Mouse (Mus musculus) heart, embryonic 11.5 days (tissue): ENCODE data around the gene Grik1. TPM values are rescaled to one million over a fixed set of nuclear protein-coding genes. Genes with fewer than 3 reads are reported as not detected.

ENCODE experiments used
- ATAC-seq: fragments of 200-750 bp; cut with Nextera tagmentation; replicated peaks from 2 replicates; pipeline ENCODE4 v1.8.0; 2017; ENCODE audit warnings: moderate library complexity; ENCODE audit not compliant: insufficient number of reproducible peaks, low FRiP score, low TSS enrichment
- H3K27ac ChIP-seq: fragments of 300-500 bp; sonication (generic); 2 replicates; pipeline ENCODE4 v1.5.1; 2014; ENCODE audit warnings: mild to moderate bottlenecking, low read depth, low read length
- H3K27me3 ChIP-seq: fragments of 300-500 bp; sonication (generic); 2 replicates; pipeline ENCODE4 v1.6.1; 2014; ENCODE audit warnings: mild to moderate bottlenecking, low read length, mixed read lengths; ENCODE audit not compliant: control insufficient read depth, insufficient read depth
- H3K36me3 ChIP-seq: fragments of 300-500 bp; sonication (generic); 2 replicates; pipeline ENCODE4 v1.6.1; 2014; ENCODE audit warnings: mild to moderate bottlenecking, low read length, moderate library complexity, mixed read lengths; ENCODE audit not compliant: control insufficient read depth, insufficient read depth
- H3K4me1 ChIP-seq: fragments of 300-500 bp; sonication (generic); 2 replicates; pipeline ENCODE4 v1.6.1; 2014; ENCODE audit warnings: low read length; ENCODE audit not compliant: control insufficient read depth, insufficient read depth
- H3K4me2 ChIP-seq: fragments of 300-500 bp; sonication (generic); 2 replicates; pipeline ENCODE4 v1.6.1; 2014; ENCODE audit warnings: mild to moderate bottlenecking, moderate library complexity
- H3K4me3 ChIP-seq: fragments of 300-500 bp; sonication (generic); 2 replicates; pipeline ENCODE4 v1.5.1; 2014; ENCODE audit warnings: low read depth, low read length
- H3K9ac ChIP-seq: fragments of 300-500 bp; sonication (generic); 2 replicates; pipeline ENCODE4 v1.6.1; 2014; ENCODE audit warnings: mild to moderate bottlenecking, low read depth, low read length, moderate library complexity
- H3K9me3 ChIP-seq: fragments of 300-500 bp; sonication (generic); replicated peaks from 2 replicates; pipeline ENCODE4 v1.6.1; 2016; ENCODE audit warnings: low read length; ENCODE audit not compliant: control insufficient read depth
- WGBS: fragments of 180-500 bp; shearing (Covaris S2); extraction: QIAGEN DNeasy Blood & Tissue Kit; methylation state at CpG from one replicate; pipeline ENCODE4 v1.1.7; 2014; ENCODE audit not compliant: insufficient replicate concordance; 5-methylcytosine and 5-hydroxymethylcytosine counted together
- polyA plus RNA-seq: library from polyadenylated mRNA; unstranded; fragments of >200 nt; fragmentation: Nextera tagmentation; extraction: Ambion mirVana; gene quantifications from 2 replicates; pipeline ENCODE4 v1.2.1, GENCODE M21; 2014

The Grik1 gene
- polyA plus RNA-seq, 1 experiment from 2014 or later = 0.82 TPM

- Histone ChIP-seq H3K36me3 (no peaks in the 10 kb centered on the region), H3K9ac (no peak overlapping the region), H3K4me2 (no peak overlapping the region), H3K4me1 (no peaks in the 10 kb centered on the region), H3K27ac (no peak overlapping the region), H3K4me3 (no peak overlapping the region), H3K9me3 (no peaks in the 10 kb centered on the region), H3K27me3 (no peaks in the 10 kb centered on the region)
- WGBS = 75% methylated on average over 10 of the region's 10 CpGs
- no peak for ATAC-seq
Measured at GRCm38 (mm10) chr16:88048121-88048520, 241.9 kb downstream of the Grik1 start.

- no peak overlapping the region for H3K9ac ChIP-seq
- H3K36me3 ChIP-seq = no peaks in the 10 kb centered on the region
- H3K4me3 ChIP-seq = no peak overlapping the region
- no peaks in the 10 kb centered on the region for H3K9me3 ChIP-seq
- 97% methylated on average over 4 of the region's 4 CpGs for WGBS
- no peak overlapping the region for H3K27ac ChIP-seq
- H3K4me2 ChIP-seq = no peak overlapping the region
- H3K4me1 ChIP-seq = no peaks in the 10 kb centered on the region
- no peaks in the 10 kb centered on the region for H3K27me3 ChIP-seq
- no peak for ATAC-seq
Measured at GRCm38 (mm10) chr16:88044321-88044720, 245.7 kb downstream of the Grik1 start.

DNA sequence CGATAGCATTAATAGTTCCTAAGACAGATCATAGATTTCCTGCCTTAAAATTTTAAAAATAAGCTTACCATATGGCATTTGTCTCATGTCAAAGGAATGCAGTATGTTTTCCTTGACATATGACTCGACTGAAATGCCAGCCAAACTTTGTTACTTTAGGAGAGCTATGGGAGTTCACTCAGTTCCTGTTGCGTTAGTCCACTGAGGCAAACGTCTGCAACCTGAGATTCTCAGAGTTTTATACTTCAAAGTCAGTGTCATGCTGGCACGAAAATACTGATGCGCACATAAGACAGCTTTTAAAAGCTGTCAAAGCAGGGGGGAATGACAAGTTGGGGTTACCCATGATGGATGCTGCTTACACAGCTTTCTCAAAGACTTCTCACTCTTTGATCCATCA lies 247.6 kb downstream of the Grik1 start:
- H3K36me3 ChIP-seq = no peaks in the 10 kb centered on the region
- no peak overlapping the region for H3K4me2 ChIP-seq
- WGBS = 43% methylated on average over 6 of the region's 6 CpGs
- no peak for ATAC-seq
- H3K4me3 ChIP-seq = no peak overlapping the region
- no peak overlapping the region for H3K27ac ChIP-seq
- H3K9me3 ChIP-seq = no peaks in the 10 kb centered on the region
- H3K27me3 ChIP-seq = no peaks in the 10 kb centered on the region
- H3K9ac ChIP-seq = no peak overlapping the region
- no peaks in the 10 kb centered on the region for H3K4me1 ChIP-seq

- Histone ChIP-seq H3K4me1 (no peaks in the 10 kb centered on the region), H3K36me3 (no peaks in the 10 kb centered on the region), H3K27me3 (no peaks in the 10 kb centered on the region), H3K9me3 (no peaks in the 10 kb centered on the region), H3K4me3 (no peak overlapping the region), H3K9ac (no peak overlapping the region), H3K4me2 (no peak overlapping the region), H3K27ac (no peak overlapping the region)
- 83% methylated on average over 11 of the region's 11 CpGs for WGBS
- no peak for ATAC-seq
Measured at GRCm38 (mm10) chr16:88038503-88039091, 251.5 kb downstream of the Grik1 start.

- Histone ChIP-seq H3K4me2 (no peak overlapping the region), H3K27ac (no peak overlapping the region), H3K9ac (no peak overlapping the region), H3K36me3 (no peaks in the 10 kb centered on the region), H3K4me3 (no peak overlapping the region), H3K9me3 (no peaks in the 10 kb centered on the region), H3K27me3 (no peaks in the 10 kb centered on the region), H3K4me1 (no peaks in the 10 kb centered on the region)
- WGBS = 65% methylated on average over 2 of the region's 2 CpGs
- ATAC-seq = no peak
Measured at GRCm38 (mm10) chr16:87988805-87989204, 301.3 kb downstream of the Grik1 start.

DNA sequence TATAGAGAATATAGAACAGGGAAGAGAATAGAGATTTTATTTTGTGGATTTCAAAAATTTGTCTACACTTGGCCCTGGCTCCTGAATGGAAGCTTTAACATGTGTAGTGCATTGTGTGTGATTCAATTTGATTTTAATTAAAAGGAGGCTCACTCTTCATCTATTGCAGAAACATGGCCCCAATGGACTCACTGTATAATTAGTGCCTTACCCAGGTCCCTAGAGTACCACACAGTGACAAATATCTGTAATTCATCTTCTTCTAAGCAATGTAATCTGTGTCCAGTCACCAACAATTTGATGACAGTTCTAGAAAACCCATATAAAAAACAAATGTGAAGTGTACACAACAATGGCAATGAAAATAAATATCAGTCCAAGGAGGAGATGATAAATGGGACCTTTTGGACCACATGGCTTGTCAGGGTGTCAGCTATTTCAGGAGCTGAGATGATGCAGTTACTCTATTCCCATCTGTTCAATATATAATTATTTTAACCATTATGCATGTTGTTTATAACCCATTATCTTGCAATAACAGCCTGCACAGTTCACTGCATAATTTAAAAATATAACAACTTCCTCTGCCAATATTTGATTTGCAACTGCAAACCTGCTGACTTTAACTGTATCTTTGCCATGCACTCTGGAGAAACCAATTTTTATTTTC lies 305.7 kb downstream of the Grik1 start:
- Histone ChIP-seq H3K36me3 (no peaks in the 10 kb centered on the region), H3K4me2 (no peak overlapping the region), H3K4me1 (no peaks in the 10 kb centered on the region), H3K9ac (no peak overlapping the region), H3K4me3 (no peak overlapping the region), H3K9me3 (no peaks in the 10 kb centered on the region), H3K27ac (no peak overlapping the region), H3K27me3 (no peaks in the 10 kb centered on the region)
- ATAC-seq = no peak

- H3K36me3 ChIP-seq = no peaks in the 10 kb centered on the region
- no peak for ATAC-seq
- H3K4me2 ChIP-seq = no peak overlapping the region
- H3K27me3 ChIP-seq = no peaks in the 10 kb centered on the region
- H3K9me3 ChIP-seq = no peaks in the 10 kb centered on the region
- H3K4me1 ChIP-seq = no peaks in the 10 kb centered on the region
- H3K27ac ChIP-seq = no peak overlapping the region
- no peak overlapping the region for H3K4me3 ChIP-seq
- WGBS = 69% methylated on average over 3 of the region's 3 CpGs
- H3K9ac ChIP-seq = no peak overlapping the region
Measured at GRCm38 (mm10) chr16:87974076-87974443, 316.0 kb downstream of the Grik1 start.

DNA sequence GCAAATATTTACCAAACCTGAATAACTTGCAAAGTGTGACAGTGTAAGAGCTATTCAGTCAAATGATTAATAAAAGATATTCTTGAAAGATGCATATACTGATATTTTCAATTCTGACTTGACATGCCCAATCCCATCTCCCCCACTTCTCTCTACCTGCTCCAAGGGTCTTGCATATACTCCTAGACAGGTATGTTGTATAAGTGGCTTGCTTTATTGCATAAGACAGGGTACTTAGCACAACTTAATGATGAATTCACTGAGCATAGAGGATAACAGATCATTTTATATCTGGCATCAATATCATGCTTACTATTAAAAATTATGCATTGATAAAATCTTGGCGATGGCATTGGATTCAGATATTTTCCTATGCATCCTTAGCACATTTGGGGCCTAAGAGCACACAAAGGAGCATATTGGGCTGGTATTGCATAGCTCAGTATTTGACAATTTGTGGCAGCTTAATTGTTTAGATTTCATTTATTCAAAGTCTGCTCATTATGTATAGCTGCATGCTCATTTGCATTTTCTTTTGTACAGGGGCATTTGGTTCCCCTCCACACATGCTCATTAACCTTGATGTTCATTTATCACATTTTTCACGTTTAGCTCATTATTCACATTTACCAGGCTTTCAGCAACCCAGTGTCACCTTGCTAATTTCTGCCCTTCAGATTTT lies 316.5 kb downstream of the Grik1 start:
- 55% methylated on average over 2 of the region's 2 CpGs for WGBS
- no peaks in the 10 kb centered on the region for H3K36me3 ChIP-seq
- H3K9ac ChIP-seq = no peak overlapping the region
- no peak overlapping the region for H3K4me2 ChIP-seq
- H3K4me3 ChIP-seq = no peak overlapping the region
- no peak for ATAC-seq
- H3K27me3 ChIP-seq = no peaks in the 10 kb centered on the region
- no peaks in the 10 kb centered on the region for H3K4me1 ChIP-seq
- H3K9me3 ChIP-seq = no peaks in the 10 kb centered on the region
- no peak overlapping the region for H3K27ac ChIP-seq

DNA sequence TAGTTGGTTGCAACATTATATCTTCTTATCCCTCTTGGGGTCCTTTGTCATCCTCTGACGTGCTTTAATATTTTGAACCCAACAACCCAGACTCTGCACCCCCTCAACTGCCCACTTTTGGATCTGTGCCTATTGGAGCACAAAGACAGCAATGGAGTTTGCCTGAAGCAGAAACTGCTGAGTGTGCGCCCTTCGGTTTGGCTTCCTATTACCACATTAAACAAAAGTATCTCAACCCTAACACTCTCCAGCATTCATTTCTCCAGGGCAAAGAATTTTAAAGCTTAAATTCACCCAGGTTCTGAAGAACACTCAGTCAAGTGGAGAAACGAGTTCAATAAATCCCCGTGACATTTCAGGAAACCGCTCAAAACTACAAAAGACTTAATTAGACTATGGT lies 318.2 kb downstream of the Grik1 start:
- no peak overlapping the region for H3K4me2 ChIP-seq
- WGBS = 79% methylated on average over 6 of the region's 6 CpGs
- no peak for ATAC-seq
- no peak overlapping the region for H3K4me3 ChIP-seq
- H3K9ac ChIP-seq = no peak overlapping the region
- H3K36me3 ChIP-seq = no peaks in the 10 kb centered on the region
- no peak overlapping the region for H3K27ac ChIP-seq
- H3K9me3 ChIP-seq = no peaks in the 10 kb centered on the region
- no peaks in the 10 kb centered on the region for H3K27me3 ChIP-seq
- no peaks in the 10 kb centered on the region for H3K4me1 ChIP-seq
